Mouse (Mus musculus) thymus, postnatal 14 days (tissue): ENCODE results near the gene Adcy6.
"Not testable (repeated sequence)": the region's sequence is repeated elsewhere in the genome, so short reads cannot be mapped to it uniquely, and the experiment has no call there.

ENCODE experiments used
- DNase-seq: peaks from one replicate; pipeline ENCODE4 v3.0.0; 2021

Adcy6 gene

GRCm38 (mm10) chr15:98596609-98597008, 13.3 kb downstream of the Adcy6 start:
- no peak for DNase-seq

GRCm38 (mm10) chr15:98595049-98595448, 14.8 kb downstream of the Adcy6 start:
- DNase-seq, result no peak

- no peak for DNase-seq
Observed at GRCm38 (mm10) chr15:98594193-98594592, 15.7 kb downstream of the Adcy6 start.

- no peak for DNase-seq
Observed at GRCm38 (mm10) chr15:98591396-98591795, 18.5 kb downstream of the Adcy6 start.

- DNase-seq, result peak; percentile 70
Observed at GRCm38 (mm10) chr15:98589640-98590336, 20.1 kb downstream of the Adcy6 start.

GRCm38 (mm10) chr15:98587751-98588150, 22.1 kb downstream of the Adcy6 start:
- peak; percentile 52 for DNase-seq

- DNase-seq, result not testable (repeated sequence)
Observed at GRCm38 (mm10) chr15:98586141-98586540, 23.7 kb downstream of the Adcy6 start.

GRCm38 (mm10) chr15:98585421-98585820, 24.5 kb downstream of the Adcy6 start:
- DNase-seq, result no peak

GRCm38 (mm10) chr15:98582996-98583395, 26.9 kb downstream of the Adcy6 start:
- no peak for DNase-seq

GRCm38 (mm10) chr15:98582410-98582809, 27.5 kb downstream of the Adcy6 start:
- DNase-seq, result no peak

- DNase-seq, result peak; percentile 86
Observed at GRCm38 (mm10) chr15:98579795-98580464, 29.9 kb downstream of the Adcy6 start.

- no peak for DNase-seq
Observed at GRCm38 (mm10) chr15:98579310-98579709, 30.6 kb downstream of the Adcy6 start.

- no peak for DNase-seq
Observed at GRCm38 (mm10) chr15:98573293-98573692, 36.6 kb downstream of the Adcy6 start.

GRCm38 (mm10) chr15:98570873-98571538, 38.9 kb downstream of the Adcy6 start, which contains the start of the genes Ccnt1 and 4930415O20Rik:
Ccnt1 (minus strand) TSS chr15:98570923.
4930415O20Rik (plus strand) TSS chr15:98571004.
- no peak for DNase-seq

GRCm38 (mm10) chr15:98569795-98570365, 40.0 kb downstream of the Adcy6 start:
- DNase-seq, result no peak

GRCm38 (mm10) chr15:98569216-98569615, 40.7 kb downstream of the Adcy6 start:
- DNase-seq, result no peak

GRCm38 (mm10) chr15:98568256-98569033, 41.4 kb downstream of the Adcy6 start:
- DNase-seq, result peak; percentile 22

GRCm38 (mm10) chr15:98567278-98568134, 42.4 kb downstream of the Adcy6 start:
- DNase-seq, result peak; percentile 99

- DNase-seq, result no peak
Observed at GRCm38 (mm10) chr15:98566973-98567277, 43.0 kb downstream of the Adcy6 start.

GRCm38 (mm10) chr15:98557186-98557585, 52.7 kb downstream of the Adcy6 start:
- no peak for DNase-seq

- DNase-seq, result no peak
Observed at GRCm38 (mm10) chr15:98555881-98556280, 54.0 kb downstream of the Adcy6 start.

- DNase-seq, result no peak
Observed at GRCm38 (mm10) chr15:98552758-98553157, 57.1 kb downstream of the Adcy6 start.
